Mouse (Mus musculus) adrenal gland, postnatal 10 days (tissue): ENCODE results near the gene Fam193b. TPM values are rescaled to one million over a fixed set of nuclear protein-coding genes. Genes with fewer than 3 reads are reported as not detected.
"Not testable (repeated sequence)": the region's sequence is repeated elsewhere in the genome, so short reads cannot be mapped to it uniquely, and the experiment has no call there.

Experiments used
- DNase-seq: peaks from one replicate; pipeline ENCODE4 v3.0.0; 2021; ENCODE audit warnings: mixed read lengths
- total RNA-seq, 2 experiments: library from RNA; stranded (reverse); gene quantifications; 2 replicates each; pipeline ENCODE4 v1.2.3; 2021

Fam193b gene
- total RNA-seq, 2 experiments from 2014 or later = 32.4 to 52.0 TPM

DNA sequence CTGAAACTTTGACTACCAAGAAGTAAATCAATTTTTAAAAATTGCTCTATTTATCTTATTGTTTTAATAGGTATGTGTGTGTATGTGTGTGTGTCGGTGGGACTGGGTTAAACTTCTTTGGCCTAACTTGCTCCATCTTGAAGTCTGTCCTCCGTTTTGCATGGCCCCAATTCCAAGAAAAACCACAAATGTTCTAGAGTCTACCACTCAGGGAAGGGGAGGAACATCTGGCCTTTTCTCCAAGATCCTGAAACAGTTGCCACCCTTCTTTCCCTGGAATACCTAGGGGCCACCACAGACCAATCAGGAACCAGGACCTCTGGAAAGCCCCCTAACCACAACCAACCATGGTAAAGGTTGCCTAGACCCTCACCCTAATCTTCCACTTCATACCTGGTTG lies 1.1 kb upstream of the Fam193b start:
- DNase-seq = no peak

DNA sequence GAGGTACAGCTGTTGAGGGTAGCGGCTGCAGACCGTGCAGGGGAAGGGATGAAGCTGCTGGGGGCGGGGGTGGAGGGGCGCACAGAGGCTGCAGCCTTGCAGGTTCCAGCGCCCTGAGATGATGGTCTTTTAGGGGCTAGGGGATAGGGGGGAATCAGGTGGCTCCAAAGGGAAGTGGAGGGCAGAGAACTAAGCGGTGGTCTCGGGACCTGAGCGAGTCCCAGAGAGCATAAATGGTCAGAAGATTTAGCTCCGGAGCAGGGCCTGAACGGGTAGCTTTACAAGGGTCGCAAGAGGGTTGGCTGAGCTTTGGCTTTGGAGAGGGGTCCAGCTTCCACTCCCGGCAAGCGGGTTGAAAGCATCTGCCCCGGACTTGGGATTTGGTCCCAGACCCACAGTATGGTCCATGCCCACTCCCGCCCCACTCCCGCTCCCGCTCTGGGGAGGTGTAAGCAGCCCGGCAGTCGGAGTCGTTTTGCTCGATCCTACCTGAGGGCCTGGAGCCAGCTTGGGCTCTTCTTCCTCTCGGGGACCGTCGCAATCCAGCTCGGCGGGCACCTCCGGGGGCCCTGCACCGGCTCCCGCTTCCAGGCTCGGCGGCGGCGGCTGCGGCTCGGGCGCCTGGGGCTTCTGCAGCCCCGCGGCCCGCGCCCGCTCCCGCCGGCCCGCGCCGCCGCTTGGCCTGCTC lies 490 bp downstream of the Fam193b start:
- DNase-seq = peak; percentile 64

- DNase-seq = peak; percentile 28
Observed at GRCm38 (mm10) chr13:55569726-55570285, 1.1 kb downstream of the Fam193b start.

DNA sequence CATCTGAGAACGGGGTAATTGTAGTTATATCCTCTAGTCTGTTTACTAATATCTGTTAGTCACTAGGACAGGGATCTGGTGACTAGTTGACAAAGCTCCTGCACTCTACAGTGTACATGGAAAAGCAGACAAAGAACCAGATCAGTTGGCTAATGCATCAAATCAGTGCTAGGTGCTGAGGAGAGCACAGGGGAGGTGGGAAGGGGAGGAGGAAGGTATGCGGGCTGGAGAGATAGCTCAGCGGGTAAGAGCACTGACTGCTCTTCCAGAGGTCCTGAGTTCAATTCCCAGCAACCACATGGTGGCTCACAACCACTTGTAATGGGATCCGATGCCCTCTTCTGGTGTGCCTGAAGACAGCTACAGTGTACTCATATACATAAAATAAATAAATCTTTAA lies 2.4 kb downstream of the Fam193b start:
- not testable (repeated sequence) for DNase-seq

DNA sequence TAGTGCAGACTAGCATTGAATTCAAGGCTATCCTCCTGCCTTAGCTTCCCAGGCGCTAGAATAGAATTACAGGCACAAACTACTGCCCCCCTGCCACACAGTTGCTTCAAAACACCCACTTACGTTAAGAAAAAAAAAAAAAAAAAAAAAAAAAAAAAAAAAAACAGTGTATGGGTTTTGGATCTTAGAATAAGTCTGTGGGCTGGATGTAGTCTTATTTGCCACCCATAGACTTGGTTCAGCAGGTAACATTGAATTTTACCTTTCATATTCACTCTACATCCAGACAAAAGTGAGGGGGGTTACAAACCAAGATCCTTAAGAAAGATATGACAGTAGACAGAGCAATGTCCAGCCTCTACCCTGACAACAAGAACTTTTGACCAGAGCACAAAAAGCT lies 3.0 kb downstream of the Fam193b start:
- no peak for DNase-seq

DNA sequence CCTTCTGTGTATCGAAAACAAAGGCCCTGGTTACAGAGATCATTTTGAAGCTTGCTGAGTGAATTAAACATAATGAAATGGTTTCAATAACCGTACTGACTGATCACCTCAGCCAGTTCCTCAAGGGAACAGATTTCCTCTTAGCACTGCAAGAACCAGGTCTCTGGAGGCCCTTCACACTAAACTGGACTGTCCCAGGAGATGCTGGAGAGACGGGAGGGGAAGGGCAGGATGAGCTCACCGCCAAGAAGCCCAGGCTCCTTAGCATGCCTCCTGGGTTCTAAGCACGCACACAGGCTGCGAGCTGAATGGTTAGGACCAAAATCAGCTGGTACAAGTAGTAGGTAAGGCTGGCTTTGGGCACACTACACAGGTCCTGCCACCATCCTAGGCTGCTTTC lies 3.9 kb downstream of the Fam193b start:
- DNase-seq = no peak

DNA sequence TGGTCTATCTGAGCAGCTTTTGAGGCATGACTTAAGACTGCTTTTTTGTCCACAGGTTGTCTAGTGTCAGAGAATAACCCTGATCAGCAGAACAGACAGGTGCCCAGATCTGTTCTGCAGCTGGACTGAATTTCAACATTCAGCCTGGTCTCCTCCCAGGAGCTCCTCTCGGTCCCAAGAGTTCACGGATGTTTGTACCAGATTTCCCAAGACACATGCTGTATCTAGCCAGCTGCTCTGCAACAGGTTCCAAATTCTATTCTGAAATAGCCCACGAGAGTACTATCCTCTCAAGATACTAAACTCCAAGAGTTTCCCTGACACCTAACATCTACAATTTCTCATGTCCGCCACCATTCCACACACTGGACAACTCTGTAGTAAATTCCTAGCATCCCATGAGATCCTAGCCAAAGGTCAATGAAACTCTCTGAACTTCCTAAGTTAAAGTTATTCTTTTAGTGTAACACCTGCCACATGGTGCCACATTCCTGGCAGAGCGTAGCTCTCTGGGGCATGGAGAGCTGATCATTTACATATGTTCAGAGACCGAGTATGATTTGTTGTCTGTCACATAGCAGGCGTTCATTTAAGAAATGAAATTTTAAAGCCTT lies 7.5 kb downstream of the Fam193b start:
- no peak for DNase-seq

- no peak for DNase-seq
Observed at GRCm38 (mm10) chr13:55557499-55557898, 13.4 kb downstream of the Fam193b start.

GRCm38 (mm10) chr13:55555921-55556320 lies 15.0 kb downstream of the Fam193b start:
- no peak for DNase-seq

GRCm38 (mm10) chr13:55549061-55549460 lies 21.9 kb downstream of the Fam193b start:
- DNase-seq = peak; percentile 37

GRCm38 (mm10) chr13:55548426-55548825 lies 22.5 kb downstream of the Fam193b start:
- DNase-seq = peak; percentile 49

- no peak for DNase-seq
Observed at GRCm38 (mm10) chr13:55547916-55548315, 23.0 kb downstream of the Fam193b start.

- no peak for DNase-seq
Observed at GRCm38 (mm10) chr13:55544792-55545191, 26.1 kb downstream of the Fam193b start.

DNA sequence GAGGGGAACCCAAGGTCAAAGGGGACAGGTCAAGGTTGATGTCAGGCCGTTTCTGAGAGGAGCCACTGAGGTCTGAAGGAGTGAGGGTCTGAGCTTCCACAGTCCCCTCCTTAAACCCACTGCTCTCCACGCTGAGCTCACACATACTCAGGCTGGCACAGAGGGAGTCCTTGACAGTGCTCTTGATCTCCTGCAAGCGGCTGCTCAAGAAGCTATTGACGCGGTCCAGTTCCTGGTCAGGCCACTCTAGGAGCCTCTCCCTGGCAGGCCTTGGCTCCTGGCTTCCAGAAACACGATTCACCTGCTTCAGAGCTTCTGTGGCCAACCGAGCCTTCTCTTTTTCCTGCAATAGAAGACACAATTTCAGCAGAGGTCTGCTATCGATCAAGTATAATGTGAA lies 27.5 kb downstream of the Fam193b start:
- no peak for DNase-seq

DNA sequence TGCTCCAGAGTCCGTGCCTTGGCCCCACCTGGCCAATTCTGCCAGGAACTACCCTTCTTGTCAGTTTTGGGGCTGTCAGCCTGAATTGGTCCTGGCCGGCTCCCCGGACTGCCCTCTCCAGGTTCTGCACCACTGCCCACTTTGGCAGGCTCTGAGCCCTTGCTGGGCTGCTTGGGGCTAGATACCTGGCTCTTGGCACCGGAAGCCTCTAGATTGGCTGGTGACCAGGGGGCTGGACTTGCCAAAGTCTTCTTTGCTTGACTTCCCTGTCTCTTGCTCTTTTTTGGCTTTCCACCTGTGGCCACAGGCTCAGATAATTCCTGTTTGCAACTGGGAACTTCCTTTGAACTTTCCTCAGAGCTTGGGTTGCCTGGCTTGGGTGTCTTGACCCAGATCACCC lies 28.0 kb downstream of the Fam193b start:
- DNase-seq = peak; percentile 15

GRCm38 (mm10) chr13:55540933-55541332 lies 30.0 kb downstream of the Fam193b start:
- DNase-seq = peak; percentile 39

GRCm38 (mm10) chr13:55536194-55537175 lies 34.4 kb downstream of the Fam193b start, which contains the start of gene Ddx41:
Ddx41 (minus strand) TSS chr13:55536658.
- peak; percentile 99 for DNase-seq

DNA sequence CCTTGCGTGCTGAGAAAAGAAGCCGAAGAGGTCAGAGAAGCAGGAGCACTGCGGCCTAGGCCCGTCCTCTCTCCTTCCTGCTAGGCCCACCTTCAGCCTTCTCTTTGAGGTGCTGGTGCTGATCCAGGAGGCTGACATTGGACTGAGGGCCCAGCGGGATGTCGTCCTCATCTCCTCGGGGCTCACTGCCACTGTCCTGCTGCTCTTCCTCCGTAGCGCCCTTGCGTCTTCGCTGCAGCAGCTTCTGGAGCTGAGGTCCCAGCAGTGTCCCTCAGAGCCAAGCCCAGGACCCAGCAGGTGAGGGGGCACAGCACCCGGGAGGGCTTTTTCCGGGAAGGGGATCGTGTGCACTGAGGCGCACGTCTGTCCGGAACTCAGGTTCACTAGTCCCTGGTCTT lies 35.1 kb downstream of the Fam193b start:
- no peak for DNase-seq

DNA sequence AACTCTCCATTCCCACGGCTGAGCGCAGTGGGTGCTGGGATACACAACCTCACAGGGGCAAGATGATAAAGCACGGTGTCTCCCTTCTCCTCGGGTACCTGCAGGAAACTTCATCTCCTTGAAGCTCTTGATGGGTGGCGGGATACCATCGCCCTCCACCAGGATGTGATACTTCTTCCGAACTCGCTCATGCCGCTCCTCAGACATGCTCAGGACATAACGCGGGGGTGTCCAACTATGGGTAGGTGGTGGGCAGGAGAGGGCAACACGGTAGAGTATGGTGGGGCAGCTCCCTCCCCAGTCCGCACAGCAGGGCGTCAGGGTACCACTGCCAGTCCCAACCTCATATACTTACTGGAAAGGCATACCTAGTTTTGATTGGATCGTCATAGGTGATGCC lies 35.7 kb downstream of the Fam193b start:
- DNase-seq = no peak

GRCm38 (mm10) chr13:55529198-55529915 lies 41.6 kb downstream of the Fam193b start, which contains the start of gene Dok3:
Dok3 (minus strand) TSS chr13:55529296.
- DNase-seq = peak; percentile 41
